Mouse (Mus musculus): ENCODE measurements at regions not wholly inside any gene's neighbourhood (a gene's known extent, or its start where the extent isn't known, plus 50 kb on each side); places are given as distances from the start of the nearest gene placed in this dataset.

DNA sequence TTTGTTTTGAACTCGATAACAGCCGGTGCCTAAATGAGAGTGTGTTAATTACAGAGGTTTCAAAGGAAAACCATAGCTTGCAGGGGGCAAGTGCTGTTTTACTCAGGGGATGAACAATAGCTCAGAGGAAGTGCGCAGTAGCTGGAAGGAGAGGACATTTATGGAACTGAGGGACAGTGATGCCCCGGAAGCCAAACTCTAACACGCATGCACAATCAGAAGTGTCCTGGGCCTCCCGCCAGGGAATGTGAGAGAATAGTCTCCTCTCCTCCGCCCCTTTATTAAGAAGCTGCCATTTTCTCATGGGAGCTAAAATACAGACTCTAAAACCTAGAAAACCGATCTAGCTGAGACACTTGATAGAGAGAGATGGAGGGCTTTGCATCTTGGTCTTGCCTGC, 368.5 kb upstream of the Sall1 start:
- TF ChIP-seq CTCF (IDR thresholded peaks at IDR 0.05; ENCODE audit: low read depth) (no peak), EP300 (IDR thresholded peaks at IDR 0.05; ENCODE audit: low read depth) (no peak)
